Mouse (Mus musculus) kidney, adult 11 months (tissue): ENCODE data around the gene Osbpl3.

Experiments
- DNase-seq: peaks from one replicate; pipeline ENCODE4 v3.0.0; 2022

The Osbpl3 gene

GRCm38 (mm10) chr6:50263670-50264069, 192.3 kb downstream of the Osbpl3 start, which contains the start of gene Gsdme:
Gene Gsdme, minus strand, starts transcription at chr6:50263862.
- no peak for DNase-seq

DNA sequence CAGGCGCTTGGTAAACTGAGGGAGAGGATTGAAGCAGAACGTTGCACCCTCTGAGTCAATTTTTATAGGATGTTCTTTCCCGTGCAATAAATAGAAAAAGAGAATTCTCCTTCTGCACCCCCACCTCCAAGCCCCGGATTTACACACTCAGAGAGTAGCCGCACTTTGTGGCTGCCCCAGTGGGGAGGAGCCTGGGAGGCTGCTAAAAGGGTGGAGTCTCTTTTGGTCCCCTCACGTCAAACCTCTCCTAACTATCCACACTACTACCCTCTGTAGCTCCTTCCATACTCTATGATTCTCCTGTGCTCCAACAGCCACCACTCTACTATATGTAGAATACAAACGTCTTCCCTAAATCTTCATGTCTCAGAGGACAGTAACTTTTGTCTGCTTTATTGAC, 193.7 kb downstream of the Osbpl3 start:
- DNase-seq: no peak

DNA sequence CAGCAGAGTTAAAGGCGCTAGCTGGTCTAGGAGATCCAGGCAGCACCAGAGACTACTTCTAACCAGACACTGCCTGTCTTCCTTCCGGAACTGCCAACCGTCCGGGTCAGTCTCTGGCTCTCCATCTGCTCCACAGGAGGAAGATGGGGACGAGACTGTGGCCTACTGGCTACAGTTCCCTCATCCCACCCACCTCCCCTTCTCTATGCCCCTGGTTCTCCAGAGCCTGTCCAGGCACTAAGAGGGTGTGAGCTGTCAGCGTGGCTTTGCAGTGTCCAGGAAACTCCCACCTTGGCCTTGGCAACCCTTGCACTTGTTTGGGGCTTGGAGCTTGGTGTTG, 194.1 kb downstream of the Osbpl3 start:
- DNase-seq: no peak

GRCm38 (mm10) chr6:50261201-50261921, 194.6 kb downstream of the Osbpl3 start:
- peak; percentile 93 for DNase-seq

DNA sequence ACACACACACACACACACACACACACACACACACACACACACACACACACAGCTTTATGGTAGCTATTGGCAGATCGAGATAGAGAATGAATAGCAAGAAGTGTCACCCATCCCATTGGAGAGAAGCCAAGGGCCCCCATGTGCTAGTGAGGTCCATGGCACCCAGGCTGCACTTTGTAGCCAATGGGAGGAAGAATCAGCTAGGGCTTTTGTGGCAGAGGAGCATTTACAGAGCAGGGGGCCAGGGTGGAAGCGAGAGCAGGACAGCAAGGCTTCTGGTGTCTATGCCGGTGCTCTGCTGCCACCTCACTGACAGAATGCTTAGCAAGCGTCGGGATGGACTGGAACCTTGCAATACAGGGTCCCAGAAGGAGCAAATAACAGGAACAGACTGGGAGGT, 200.6 kb downstream of the Osbpl3 start:
- DNase-seq: no peak

DNA sequence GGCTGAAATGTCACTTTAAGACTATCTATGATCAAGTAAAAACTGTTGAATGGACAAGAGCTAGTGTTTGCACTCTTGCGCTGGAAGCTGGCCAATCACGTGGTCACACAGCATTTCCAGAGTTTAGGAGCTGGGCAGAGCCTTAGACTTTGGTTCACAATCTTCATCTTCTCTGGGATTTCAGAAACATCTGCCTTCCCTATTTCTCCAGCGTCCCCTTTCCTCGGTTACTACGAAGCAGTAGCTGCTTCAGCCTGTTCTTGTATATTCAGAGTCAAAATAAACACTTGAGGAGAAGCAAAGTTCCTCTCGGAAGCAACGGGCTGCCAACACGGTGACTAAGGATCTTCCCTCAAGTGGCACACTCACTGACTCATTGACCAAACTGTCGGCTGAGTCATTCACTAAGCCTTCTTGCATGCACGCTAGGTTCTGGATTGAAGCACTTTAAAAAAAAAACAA, 201.2 kb downstream of the Osbpl3 start:
- peak; percentile 78 for DNase-seq

DNA sequence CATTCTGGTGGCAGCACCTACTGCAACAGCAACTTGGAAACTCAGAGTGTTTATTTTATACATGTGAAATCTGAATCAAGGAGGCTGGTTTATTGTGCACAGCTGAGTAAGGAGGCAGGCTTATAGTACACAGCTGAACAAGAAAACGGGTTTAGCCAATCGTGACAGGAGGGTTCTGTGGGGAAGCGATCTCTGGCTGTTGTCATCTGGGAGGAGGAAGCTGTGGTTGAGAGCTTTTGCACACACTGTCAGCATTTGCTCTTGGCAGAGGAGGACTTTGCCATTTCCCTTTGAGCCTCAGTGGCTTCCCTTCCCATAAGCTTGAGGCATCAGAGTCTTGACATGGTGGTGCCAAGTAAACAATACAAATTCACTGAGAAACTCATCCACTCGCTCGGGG, 203.3 kb downstream of the Osbpl3 start:
- no peak for DNase-seq

- no peak for DNase-seq
These were observed 208.2 kb downstream of the Osbpl3 start for GRCm38 (mm10) chr6:50247791-50248190.

- DNase-seq: no peak
These were observed 208.6 kb downstream of the Osbpl3 start for GRCm38 (mm10) chr6:50247356-50247755.

- no peak for DNase-seq
These were observed 211.0 kb downstream of the Osbpl3 start for GRCm38 (mm10) chr6:50244967-50245366.

- DNase-seq: no peak
These were observed 211.9 kb downstream of the Osbpl3 start for GRCm38 (mm10) chr6:50244126-50244525.
